Mouse (Mus musculus) olfactory bulb, adult 2 months (tissue): Measurements from ENCODE around the gene Oip5.
"Not testable (repeated sequence)": the region's sequence is repeated elsewhere in the genome, so short reads cannot be mapped to it uniquely, and the experiment has no call there.

Experiments used
- CTCF ChIP-seq: fragments of 200-500 bp; IDR thresholded peaks from 2 replicates; pipeline ENCODE4 v1.5.1; 2012; ENCODE audit warnings: low read depth, mild to moderate bottlenecking, low read length, moderate library complexity; ENCODE audit not compliant: insufficient read depth
- POLR2A ChIP-seq: fragments of 200-500 bp; IDR thresholded peaks from 2 replicates; pipeline ENCODE4 v1.6.1; 2012; ENCODE audit warnings: mild to moderate bottlenecking, low read depth, low read length, moderate library complexity; ENCODE audit not compliant: insufficient read depth

- not testable (repeated sequence) for TF ChIP-seq POLR2A, CTCF
Observed at GRCm38 (mm10) chr2:119665744-119666143, 47.5 kb upstream of the Oip5 start.
